Mouse (Mus musculus): ENCODE data around the gene Fndc10.
"Not testable (repeated sequence)": the region's sequence is repeated elsewhere in the genome, so short reads cannot be mapped to it uniquely, and the experiment has no call there.

Fndc10 gene

DNA sequence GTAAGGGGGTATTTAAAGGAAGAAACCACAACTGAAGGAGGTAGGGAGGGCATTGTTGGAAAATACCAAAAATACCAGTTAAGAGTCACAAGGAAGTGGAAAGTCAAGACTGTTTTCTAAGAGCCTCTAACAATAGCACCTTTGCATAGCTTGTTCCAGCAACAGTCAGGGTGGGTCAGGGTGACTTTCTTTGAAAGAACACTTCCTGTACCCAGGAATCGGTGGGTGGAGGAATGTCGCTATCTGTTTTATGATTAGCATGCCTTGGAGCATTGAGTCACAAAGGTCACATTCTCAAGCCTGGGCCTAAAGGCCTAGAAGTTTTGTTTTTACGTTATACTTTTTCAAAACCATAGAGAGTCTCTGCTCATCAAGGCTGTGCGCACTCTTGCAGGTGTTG is 6.4 kb upstream of the Fndc10 start:
- not testable (repeated sequence) for DNase-seq (ENCODE audit: low spot score in 2 of 2)

DNA sequence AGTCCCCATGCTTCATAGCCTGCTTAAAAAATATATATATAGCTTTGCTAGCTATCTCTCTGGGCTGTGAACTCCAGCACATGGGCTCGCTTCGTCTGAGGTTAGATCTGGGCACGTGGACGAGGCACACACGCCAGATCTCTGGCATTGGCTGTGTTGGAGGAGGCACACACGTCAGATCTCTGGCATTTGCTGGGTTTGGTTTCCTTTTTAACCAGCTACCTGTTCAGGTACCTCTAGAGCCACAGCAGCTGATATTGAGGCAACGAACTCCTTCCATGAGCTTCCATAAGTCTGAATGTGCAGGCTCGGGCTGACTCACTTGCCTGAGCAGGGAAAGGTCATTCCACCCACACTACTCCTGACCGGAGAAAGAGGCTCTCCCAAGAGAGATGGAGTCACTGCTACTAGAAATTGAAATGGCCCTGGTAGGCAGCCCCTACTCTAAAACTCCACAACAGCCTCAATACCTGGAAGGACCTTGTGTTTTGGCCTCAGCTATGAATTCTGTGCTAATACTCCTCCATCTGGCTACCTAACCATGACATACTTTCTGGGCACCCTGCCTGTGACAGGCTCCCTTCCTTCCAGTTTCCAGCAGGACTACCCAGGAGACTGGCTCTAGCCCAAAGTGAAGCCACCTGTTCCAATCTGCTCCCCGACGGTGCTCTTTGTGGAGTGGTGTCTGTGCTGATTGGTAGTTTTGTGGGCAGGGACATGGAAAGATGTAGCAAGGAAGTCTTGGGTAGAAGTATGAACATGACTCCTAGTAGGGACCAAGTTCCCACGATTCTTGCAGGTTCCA is 3.4 kb upstream of the Fndc10 start:
- no peak for DNase-seq (ENCODE audit: low spot score in 2 of 2)

DNA sequence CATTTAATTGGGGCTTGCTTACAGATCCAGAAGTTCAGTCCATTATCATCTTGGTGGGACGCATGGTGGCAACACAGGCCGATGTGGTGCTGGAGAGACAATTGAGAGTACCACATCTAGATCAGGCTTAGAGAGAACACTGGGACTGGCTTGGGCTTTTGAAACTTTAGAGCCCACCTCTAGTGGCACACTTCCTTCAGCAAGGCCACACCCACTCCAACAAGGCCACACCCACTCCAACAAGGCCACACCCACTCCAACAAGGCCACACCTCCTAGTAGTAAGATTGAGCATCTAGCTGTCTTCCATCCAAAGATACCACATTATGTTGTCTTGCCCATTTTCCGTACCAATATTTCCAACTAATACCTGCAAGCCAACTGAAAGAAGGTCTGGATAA is 1.7 kb upstream of the Fndc10 start:
- DNase-seq (ENCODE audit: low spot score in 2 of 2) = no peak

DNA sequence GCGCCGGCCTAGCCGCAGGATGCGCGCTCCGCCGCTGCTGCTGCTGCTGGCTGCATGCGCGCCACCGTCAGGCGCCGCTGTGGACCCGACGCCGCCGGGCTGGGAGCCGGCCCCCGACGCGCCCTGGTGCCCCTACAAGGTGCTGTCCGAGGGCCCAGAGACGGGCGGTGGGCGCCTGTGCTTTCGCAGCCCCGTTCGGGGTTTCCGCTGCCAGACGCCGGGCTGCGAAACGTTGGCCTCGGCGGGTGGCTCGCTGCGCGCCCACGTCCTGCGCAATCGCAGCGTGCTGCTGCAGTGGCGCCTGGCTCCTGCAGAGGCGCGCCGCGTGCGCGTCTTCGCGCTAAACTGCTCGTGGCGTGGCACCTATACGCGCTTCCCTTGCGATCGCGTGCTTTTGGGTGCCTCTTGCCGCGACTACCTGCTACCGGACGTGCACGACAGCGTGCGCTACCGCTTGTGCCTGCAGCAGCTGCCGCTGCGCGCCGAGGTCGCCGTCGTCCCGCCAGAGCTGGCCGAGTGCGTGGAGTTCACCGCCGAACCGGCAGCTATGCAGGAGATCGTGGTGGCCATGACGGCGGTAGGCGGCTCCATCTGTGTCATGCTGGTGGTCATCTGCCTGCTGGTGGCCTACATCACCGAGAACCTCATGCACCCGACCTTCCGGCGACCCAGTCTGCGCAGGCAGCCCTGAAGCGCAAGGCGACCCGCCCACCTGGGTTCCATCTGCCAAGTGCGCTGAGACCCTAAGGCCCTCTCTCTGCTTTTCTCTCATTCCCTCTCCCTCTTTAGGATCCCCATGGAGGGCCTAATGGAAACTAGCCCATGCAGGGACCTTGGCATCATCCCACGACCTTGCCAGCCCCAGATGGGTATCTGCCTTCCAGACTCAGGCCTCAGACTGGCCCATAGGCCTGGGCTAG is 600 bp downstream of the Fndc10 start:
- peak; percentile 30 to 75 for DNase-seq (ENCODE audit: low spot score in 2 of 2)

DNA sequence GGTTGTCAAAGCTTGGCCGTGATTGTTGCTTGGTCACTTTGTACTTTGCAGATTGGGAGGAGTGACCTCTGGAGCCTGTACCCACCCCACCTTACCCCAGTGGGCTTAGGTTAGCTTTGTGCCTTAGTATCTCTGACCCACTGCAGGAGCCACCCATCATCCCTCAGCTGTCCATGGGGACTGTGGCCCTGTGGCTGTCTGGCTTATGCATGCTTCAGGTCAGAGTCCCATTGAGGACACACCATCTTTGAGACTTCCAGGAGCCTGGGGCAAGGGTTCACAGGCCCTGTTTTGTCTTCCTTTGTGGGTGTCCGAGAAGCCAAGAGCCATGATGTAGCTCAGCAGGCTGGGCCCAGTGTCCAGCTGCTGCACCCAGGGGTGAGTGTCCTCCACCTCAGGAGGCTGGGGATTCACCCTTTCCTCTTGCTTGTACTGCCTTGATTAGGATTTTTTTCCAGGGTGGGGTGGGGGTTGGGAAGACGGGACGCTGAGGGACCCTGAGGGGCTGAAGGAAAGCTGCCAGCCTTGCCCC is 1.5 kb downstream of the Fndc10 start:
- DNase-seq (ENCODE audit: low spot score in 2 of 2) = no peak

DNA sequence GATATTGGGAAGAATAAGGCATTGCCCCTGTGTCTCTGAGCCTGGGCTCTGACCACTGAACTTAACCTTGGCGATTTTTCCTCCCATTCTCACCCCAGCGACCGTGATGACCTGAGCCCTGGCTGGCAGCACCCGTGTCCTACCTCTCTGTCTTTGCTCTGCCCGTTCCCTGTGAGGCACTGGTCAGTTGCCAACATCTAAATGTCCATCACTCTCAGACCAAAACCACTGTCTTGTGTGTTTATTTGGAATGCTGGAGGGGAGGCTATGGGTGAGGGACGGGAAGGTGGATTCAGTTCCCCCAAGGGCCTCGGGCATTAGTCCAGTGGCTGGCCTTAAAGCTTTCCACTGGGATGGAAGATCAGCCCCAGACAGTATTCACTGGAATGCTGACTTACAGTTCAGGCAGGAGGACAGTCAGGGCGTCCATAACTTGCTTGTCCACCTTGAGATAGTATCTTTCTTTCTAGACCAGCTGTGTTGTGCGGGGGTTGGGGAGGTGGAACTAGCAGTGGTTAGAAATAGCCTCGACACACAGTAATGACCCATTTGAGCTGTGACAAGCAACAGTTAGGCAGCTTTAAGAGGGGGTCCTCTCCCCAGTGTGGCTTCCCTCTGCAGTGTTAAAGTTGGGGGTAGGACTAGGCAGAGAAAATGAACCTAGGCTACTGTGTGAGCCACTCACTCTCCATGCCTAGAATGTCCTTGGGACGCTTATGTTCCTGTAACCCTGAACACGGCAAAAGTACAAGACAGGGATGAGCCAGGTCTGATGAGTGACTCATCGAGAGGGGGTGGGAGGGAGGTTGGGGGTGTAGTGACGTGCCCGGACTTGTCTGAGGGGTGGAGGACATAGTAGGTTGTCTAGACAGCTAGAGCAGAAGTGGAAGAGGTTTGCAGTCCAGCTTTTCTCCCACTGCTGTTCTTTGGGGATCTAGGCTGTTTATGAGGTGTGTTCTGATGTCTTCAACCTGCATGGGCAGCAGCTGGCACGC is 2.4 kb downstream of the Fndc10 start:
- no peak for DNase-seq (ENCODE audit: low spot score in 2 of 2)

DNA sequence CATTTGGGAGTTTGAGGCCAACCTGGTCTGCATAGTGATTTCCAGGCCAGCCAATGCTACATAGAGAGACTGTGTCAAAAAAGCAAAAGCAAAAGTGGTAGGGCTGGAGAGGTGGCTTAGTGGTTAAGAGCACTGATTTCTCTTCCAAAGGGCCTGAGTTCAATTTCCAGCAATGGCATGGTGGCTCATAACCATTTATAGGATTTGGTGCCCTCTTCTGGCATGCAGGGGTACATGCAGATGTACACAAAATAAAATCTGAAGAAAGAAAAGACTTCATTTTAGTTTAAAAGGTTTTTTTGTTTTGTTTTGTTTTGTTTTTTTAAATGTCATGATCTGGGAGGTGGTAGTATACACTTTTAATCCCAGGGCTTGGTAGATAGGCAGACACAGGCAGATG is 6.3 kb downstream of the Fndc10 start:
- DNase-seq (ENCODE audit: low spot score in 2 of 2) = no peak

DNA sequence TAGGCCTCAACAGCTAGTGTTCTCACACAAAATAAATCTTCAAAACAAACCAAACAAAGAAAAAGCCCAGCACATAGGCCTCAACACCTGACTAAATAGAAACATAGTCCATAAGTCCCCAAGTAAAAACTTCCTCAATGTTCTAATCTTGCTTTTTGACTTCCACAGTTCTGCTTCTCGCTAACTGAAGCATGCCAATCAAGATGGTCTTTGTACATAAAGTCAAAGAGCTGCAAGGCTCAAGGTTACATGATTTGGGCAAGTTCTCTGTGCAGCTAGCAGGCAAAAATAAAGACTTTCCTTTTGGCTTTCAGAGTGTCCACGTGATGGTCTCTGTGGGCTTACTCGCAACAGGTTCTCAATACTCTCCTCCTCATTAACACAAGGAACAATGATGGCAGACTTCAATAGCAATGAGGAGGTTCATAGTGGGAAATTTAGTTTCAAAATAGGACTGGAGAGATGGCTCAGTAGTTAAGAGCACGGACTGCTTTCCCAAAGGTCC is 9.3 kb downstream of the Fndc10 start:
- no peak for DNase-seq (ENCODE audit: low spot score in 2 of 2)

DNA sequence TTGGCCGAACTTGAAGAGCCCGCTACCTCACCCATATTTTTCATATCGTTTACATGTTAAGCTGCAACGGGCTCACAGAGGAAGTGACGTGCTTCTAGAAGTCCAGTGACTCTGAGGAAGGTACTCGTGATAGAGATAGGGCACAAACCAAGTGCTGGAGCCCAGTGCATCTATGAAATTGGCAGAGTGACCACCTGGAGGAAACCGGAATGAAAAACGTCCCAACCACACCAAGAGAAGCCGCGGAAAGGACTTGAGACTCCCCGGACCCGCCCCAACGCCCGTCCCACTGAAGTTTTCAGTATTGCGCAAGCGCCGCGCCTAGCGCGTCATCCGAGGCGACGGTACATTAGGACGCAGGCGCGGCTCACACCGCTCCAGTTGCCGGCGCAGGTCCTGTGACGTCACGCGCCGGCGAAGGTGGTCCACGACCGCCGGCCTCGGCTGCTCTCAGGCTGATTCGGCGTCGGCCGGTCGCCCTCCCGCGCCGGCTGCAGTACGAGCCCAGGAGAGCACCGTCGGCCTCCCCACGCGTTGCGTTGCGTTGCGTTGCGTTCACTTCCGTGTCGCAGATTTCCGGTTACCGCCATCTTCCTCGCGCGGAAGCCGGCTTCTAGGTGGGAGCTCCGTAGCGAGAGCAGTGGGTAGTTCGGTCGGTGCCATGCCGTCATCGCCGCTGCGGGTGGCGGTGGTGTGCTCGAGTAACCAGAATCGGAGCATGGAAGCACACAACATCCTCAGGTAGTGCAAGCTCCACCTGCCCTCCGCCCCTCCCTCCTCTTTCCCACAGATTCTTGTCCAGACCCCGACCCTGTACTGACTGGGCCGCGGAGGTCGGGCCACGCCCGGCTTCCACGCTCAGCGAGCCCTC is 10.8 kb downstream of the Fndc10 start, which contains the start of gene Ssu72:
Ssu72 (plus strand) TSS at position 80 of the 871 bp plus-strand sequence.
- peak; percentile 90 to 95 for DNase-seq (ENCODE audit: low spot score in 2 of 2)

DNA sequence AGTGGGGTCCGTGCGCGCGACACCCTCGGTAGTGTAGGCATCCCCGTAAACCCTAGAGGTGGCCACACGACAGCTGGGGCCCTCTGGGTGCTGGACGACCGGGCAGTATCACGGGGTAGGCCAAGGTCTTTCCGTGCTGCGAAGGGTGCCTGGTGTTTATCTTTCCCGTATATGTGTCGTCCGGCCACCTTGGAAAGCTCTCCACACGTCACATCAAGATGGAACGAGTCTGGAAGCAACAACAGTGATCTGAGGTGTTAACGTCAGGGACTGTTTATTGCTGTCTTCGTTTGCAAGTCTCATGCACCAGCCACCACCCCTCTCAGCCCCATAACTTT is 11.4 kb downstream of the Fndc10 start:
- DNase-seq (ENCODE audit: low spot score in 2 of 2) = no peak

DNA sequence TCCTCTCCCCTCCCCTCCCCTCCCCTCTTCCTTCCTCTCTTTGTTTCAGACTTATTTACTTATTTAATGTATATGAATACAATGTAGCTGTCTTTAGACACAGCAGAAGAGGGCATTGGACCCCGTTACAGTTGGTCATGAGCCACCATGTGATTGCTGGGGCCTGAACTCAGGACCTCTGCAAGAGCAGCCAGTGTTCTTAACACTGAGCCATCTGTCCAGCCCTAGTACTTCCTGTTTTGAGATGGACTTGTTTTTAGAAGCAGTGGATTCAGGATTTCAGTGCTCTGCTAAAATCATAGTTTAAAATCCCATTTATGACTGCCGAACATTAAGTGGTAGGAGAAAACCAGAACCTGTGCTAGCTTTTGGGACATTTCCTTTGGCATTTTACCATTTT is 14.4 kb downstream of the Fndc10 start:
- no peak for DNase-seq (ENCODE audit: low spot score in 2 of 2)

DNA sequence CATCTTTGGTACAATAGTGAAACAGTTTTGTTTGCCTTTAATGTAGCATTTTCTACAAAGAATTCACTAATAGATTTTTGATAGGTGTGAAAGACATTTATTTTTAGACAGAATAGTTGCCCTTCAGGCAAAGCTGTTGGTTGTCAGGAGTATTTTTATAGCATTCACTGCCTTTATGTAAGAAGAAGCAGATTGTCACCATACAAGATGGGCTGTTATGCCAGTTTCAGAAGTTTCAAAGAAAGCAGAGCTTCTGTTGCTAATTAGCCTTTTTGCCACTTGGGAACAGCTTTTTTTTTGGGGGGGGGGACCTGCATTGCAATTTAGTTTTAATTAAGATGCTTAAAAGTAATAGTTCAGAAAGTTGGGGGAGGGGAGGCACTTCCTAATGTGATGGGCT is 14.8 kb downstream of the Fndc10 start:
- DNase-seq (ENCODE audit: low spot score in 2 of 2) = no peak

DNA sequence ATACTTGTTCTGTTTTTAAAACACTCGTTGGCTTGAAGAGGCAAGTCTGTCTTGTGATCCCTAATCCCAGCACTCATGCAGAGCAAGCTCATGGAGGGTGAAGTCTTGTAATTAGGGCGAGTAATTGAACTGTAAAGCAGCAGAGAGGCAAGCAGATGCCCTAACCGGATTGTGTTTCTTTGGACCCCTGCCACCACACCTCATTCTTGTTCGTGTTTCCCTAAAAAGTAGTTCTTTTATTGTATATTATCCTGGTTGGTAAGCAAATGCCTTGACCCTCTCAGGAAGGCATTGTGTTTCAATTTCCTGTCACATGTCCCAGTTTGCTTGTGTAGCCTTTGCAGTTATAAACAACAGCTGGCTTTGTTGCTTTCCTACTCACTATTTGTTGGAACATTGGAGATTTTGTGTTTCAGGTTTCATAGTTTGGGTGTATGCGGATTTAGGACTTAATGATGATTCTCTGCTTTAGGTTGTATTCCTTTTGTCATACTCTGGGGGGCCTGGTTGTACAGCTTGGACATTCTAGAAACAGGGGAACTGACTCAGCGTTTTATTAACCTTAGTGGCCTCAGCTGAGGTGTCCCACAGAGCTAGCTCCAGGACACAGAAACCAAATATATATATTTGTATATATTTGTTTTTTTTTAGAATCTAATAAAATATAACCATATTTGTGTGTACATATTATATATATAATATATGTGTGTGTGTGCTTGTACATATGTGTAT is 16.5 kb downstream of the Fndc10 start:
- no peak for DNase-seq (ENCODE audit: low spot score in 2 of 2)

DNA sequence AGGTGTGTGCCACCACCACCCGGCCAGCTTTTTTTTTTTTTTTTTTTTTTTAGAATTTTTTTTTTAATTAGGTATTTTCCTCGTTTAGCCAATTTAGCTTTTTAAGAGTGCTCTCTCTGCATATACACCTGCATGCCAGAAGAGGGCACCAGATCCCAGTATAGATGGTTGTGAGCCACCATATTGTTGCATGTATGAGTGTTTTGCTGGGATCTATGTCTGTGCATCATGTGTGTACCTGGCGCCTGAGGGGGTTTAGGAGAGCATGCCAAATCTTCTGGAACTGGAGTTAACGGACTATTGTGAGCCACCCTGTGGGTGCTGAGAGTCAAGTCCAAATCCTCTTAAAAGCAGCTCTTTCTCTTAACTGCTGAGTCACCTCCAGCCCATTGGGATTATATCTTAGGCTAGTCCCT is 27.5 kb downstream of the Fndc10 start:
- no peak for DNase-seq (ENCODE audit: low spot score in 2 of 2)

DNA sequence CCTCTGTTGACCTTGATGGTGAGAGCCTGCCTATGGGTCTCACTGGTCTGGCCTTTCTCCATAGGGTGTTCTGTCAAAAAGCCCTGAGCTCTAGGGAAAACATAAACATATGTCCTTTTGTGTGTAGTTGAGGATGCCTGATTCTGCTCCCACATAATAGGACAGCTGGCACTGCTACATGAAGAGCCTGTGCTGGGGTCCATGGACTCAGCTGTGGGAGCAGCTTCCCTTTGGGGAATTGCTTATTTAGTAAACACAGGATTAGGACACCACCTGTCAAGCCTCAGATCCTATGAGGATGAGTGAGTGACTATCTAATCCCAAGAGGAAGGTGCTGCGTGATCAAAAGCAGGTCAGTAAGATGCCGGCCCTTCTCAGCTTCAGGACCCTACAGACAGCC is 33.9 kb downstream of the Fndc10 start:
- DNase-seq (ENCODE audit: low spot score in 2 of 2) = no peak

DNA sequence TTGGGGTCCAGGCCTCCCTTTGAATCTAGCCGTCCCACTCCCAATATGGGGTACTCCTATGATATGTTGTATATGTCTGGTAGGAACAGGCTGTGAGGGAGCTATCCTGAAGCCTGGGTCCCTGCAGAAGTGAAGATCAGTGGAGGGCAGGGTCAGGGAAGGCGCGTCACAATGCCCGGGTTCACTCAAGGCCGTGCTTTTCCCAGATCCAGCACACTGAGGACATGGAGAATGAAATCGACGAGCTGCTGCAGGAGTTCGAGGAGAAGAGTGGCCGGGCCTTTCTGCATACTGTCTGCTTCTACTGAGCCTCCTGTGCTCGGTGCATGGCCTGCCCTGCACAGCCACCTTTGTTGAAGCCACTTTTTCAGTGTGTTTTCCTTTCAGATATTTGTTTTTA is 39.1 kb downstream of the Fndc10 start:
- DNase-seq (ENCODE audit: low spot score in 2 of 2) = no peak

DNA sequence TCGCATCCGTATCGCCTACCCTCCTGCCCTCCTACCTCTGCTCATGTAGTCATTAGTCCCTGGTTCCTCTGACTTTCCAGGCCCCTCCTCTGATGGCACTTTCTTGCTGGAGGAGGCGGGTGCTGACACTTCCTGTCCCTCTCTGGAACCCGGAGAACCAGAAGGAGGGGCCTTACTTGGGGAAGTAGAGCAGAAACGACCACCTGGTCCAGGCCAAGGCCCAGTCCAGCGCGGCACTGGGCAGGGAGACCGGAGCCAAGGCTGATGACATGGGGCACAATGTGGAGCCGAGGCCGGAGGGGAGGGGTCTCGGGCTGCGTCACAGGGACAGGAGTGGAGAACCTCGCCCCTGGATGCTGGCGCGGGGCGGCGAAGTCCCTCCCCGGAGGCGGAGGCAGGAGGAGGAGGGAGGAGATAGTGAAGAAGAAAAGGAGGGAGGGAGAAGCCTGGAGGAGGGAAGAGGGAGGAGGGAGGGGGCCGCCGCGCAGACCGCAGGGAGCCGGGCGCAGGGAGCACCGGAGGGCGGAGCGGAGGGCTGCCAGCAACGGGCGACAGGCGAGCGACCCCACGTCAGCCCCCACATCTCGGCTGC is 40.3 kb downstream of the Fndc10 start, which contains the start of gene Tmem240:
Tmem240 (plus strand) TSS at position 451 of the 592 bp plus-strand sequence.
- DNase-seq (ENCODE audit: low spot score in 2 of 2) = peak; percentile 77 to 89

DNA sequence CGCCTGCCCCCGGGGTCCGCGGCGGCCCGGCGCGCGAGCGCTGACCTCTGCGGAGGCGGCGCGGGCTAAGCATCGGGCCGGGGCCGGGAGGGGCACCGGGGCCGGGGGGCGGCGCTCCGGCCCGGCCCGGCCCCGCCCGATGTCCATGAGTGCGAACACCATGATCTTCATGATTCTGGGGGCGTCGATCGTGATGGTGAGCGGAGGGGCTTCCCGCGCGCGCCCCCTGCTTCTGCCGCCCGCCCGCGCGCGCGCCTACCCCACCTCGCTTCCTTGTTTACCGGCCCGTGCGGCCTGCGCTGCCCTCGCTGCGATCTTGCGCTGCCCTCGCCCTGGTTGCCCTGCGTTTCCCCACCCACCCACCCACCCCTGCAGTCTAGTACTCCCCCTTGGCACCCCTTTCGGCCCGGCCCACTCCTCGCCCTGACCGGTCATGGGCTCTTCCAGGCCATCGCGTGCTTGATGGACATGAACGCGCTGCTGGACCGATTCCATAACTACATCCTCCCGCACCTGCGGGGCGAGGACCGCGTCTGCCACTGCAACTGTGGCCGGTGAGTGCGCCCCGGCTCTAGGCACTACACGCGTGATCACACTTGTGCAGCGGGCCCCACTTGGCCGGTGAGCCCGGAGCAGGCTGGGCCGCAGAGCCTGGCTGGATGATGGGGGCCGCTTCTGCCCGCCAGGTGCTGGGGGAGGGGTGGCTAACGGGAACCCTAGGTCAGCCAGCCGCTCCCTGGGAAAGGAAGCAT is 41.0 kb downstream of the Fndc10 start:
- DNase-seq (ENCODE audit: low spot score in 2 of 2) = peak in 1 of 2 experiments; percentile 41

Measured in urinary bladder, adult 18-20 months (tissue).